Mouse (Mus musculus): ENCODE measurements around the gene Zfp157.
A peak's percentile ranks its signal among the peaks of the same experiment; 100 is the strongest.
"Not testable (repeated sequence)": the region's sequence is repeated elsewhere in the genome, so short reads cannot be mapped to it uniquely, and the experiment has no call there.

The Zfp157 gene

GRCm38 (mm10) chr5:138441286-138442194, at the start of gene Zfp157:
TSS of gene Zfp157 (plus strand) at chr5:138441468.
- peaks cover 36% of the 10 kb centered on the region for H3K36me3 ChIP-seq (ENCODE audit: insufficient read depth, low read length)

DNA sequence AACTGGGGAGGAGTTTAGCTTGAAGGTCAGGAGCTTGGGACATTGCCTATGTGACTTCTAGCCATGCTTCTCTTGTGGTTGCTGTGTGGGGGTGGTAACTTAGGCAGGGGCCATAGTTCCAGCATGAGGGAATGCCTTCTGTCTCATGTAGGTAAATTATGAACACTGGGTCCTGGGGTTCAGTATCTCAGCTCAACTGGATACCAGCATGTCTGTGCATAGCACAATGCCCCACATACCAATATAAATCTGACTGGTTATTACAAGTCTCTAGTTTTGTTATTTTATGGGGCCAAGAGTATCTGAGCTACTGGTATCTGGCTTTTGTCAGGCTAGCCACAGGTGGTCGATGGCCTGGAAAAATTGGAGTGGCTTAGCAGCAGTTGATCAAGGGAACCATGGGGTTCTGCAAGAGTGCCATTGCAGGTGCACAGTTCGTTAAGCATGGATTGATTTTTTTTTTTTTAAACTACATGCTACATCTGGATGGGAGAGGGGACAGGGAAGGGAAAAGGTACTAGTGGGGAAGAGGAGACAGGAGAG, 43.4 kb upstream of the Zfp157 start:
- Histone ChIP-seq H3K9me3 (ENCODE audit: low read length) (no peaks in the 10 kb centered on the region), H3K4me1 (replicated peaks; ENCODE audit: low read depth, low read length) (peaks cover 10% of the 10 kb centered on the region), H3K27me3 (ENCODE audit: insufficient read depth, low read length) (no peaks in the 10 kb centered on the region), H3K36me3 (ENCODE audit: insufficient read depth, low read length) (no peaks in the 10 kb centered on the region), H3K4me3 (replicated peaks; ENCODE audit: low read length) (no peak overlapping the region)
- no peak for TF ChIP-seq NANOG (IDR thresholded peaks at IDR 0.05; ENCODE audit: borderline replicate concordance, low read length)
- TF ChIP-seq POU5F1 (IDR thresholded peaks at IDR 0.05; ENCODE audit: borderline replicate concordance, low read length): no peak
- TF ChIP-seq CTCF (conservative IDR thresholded peaks at IDR 0.05; ENCODE audit: low read length): no peak

More at GRCm38 (mm10) chr5:138441286-138442194, at the start of gene Zfp157:
- peaks cover 21% of the 10 kb centered on the region for H3K4me1 ChIP-seq (replicated peaks; ENCODE audit: low read depth, low read length)
- H3K9me3 ChIP-seq (ENCODE audit: low read length): no peaks in the 10 kb centered on the region
- no peak for TF ChIP-seq POU5F1 (IDR thresholded peaks at IDR 0.05; ENCODE audit: borderline replicate concordance, low read length)
- no peaks in the 10 kb centered on the region for H3K27me3 ChIP-seq (ENCODE audit: insufficient read depth, low read length)
- peak within 1 kb of the TSS; percentile 98 for H3K4me3 ChIP-seq (replicated peaks; ENCODE audit: low read length)

DNA sequence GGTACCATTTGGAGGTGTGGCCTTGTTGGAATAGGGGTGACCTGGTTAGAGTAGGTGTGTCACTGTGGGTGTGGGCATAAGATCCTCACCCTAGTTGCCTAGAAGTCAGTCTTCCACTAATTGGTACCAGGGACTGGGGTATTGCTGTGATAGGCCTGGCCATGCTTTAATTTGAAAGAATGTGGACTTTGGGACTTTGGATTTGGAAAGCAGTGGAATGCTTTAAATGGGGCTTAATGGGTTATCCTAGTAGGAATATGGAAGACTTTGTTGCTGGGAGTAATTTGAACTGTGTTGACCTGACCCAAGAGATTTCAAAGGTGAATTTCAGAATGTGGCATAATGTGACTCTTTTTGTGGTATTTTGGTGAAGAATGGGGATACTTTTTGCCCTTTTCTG, 40.8 kb upstream of the Zfp157 start:
- H3K4me3 ChIP-seq (replicated peaks; ENCODE audit: low read length); H3K36me3 ChIP-seq (ENCODE audit: insufficient read depth, low read length); H3K27me3 ChIP-seq (ENCODE audit: insufficient read depth, low read length); H3K9me3 ChIP-seq (ENCODE audit: low read length): not testable (repeated sequence)
- peaks cover 10% of the 10 kb centered on the region for H3K4me1 ChIP-seq (replicated peaks; ENCODE audit: low read depth, low read length)

DNA sequence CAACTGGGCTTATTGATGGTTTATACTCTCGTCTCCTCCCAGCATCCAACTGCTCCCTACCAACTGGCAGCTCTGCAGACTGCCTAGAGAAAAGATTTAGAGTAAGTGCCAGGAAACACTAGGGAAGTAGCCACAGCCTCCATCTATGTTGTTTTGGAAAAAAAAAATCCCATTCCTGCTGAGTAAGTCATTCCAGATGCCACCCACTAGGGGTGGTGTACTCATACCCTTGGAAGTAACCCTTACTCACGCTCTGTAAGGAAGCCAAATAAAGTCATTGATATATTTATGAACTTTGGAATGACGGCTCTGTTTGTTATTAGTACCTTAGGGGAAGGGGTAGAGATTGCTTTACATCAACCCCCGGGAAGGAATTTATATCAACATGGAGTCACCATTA, 17.1 kb downstream of the Zfp157 start:
- Histone ChIP-seq H3K36me3 (ENCODE audit: insufficient read depth, low read length) (peaks cover 52% of the 10 kb centered on the region), H3K27me3 (ENCODE audit: insufficient read depth, low read length) (no peaks in the 10 kb centered on the region), H3K4me3 (replicated peaks; ENCODE audit: low read length) (no peak overlapping the region), H3K9me3 (ENCODE audit: low read length) (no peaks in the 10 kb centered on the region), H3K4me1 (replicated peaks; ENCODE audit: low read depth, low read length) (peaks cover 5% of the 10 kb centered on the region)
- TF ChIP-seq CTCF (conservative IDR thresholded peaks at IDR 0.05; ENCODE audit: low read length): peak; percentile 29
- TF ChIP-seq NANOG (IDR thresholded peaks at IDR 0.05; ENCODE audit: borderline replicate concordance, low read length): no peak

DNA sequence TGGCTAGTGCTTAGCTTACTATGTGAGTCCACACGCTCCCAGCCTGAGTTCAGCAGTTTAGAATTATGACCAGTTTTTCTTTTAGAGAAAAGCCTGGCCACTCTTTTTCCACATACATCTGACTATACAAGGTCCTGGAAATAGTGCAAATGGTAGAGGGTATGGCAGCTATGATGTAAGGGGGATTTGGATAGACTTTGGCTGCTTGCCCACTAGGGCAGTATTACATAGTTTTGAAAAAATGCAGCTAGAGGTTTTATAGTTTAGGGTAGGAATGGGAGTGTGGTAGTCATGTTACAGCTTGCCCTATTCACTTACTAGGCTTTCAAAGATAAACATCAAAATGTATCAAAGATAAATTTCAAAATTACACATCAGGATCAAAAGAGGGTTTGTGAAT, 17.8 kb downstream of the Zfp157 start:
- Histone ChIP-seq H3K4me1 (replicated peaks; ENCODE audit: low read depth, low read length) (peaks cover 7% of the 10 kb centered on the region), H3K4me3 (replicated peaks; ENCODE audit: low read length) (no peak overlapping the region), H3K27me3 (ENCODE audit: insufficient read depth, low read length) (no peaks in the 10 kb centered on the region), H3K36me3 (ENCODE audit: insufficient read depth, low read length) (peaks cover 46% of the 10 kb centered on the region), H3K9me3 (ENCODE audit: low read length) (no peaks in the 10 kb centered on the region)
- TF ChIP-seq CTCF (conservative IDR thresholded peaks at IDR 0.05; ENCODE audit: low read length): no peak
- TF ChIP-seq POU5F1 (IDR thresholded peaks at IDR 0.05; ENCODE audit: borderline replicate concordance, low read length): no peak
- no peak for TF ChIP-seq NANOG (IDR thresholded peaks at IDR 0.05; ENCODE audit: borderline replicate concordance, low read length)

- H3K9me3 ChIP-seq (ENCODE audit: low read length): peaks cover 6% of the 10 kb centered on the region
- TF ChIP-seq NANOG (IDR thresholded peaks at IDR 0.05; ENCODE audit: borderline replicate concordance, low read length) (no peak), CTCF (conservative IDR thresholded peaks at IDR 0.05; ENCODE audit: low read length) (peak; percentile 83)
- H3K27me3 ChIP-seq (ENCODE audit: insufficient read depth, low read length): no peaks in the 10 kb centered on the region
- no peaks in the 10 kb centered on the region for H3K4me1 ChIP-seq (replicated peaks; ENCODE audit: low read depth, low read length)
- H3K36me3 ChIP-seq (ENCODE audit: insufficient read depth, low read length): no peaks in the 10 kb centered on the region
- no peak overlapping the region for H3K4me3 ChIP-seq (replicated peaks; ENCODE audit: low read length)
These were observed 32.3 kb downstream of the Zfp157 start for GRCm38 (mm10) chr5:138473601-138474000.

GRCm38 (mm10) chr5:138504548-138504947, 63.3 kb downstream of the Zfp157 start:
- not testable (repeated sequence) for H3K9me3 ChIP-seq (ENCODE audit: low read length); H3K36me3 ChIP-seq (ENCODE audit: insufficient read depth, low read length); H3K4me3 ChIP-seq (replicated peaks; ENCODE audit: low read length); H3K4me1 ChIP-seq (replicated peaks; ENCODE audit: low read depth, low read length); H3K27me3 ChIP-seq (ENCODE audit: insufficient read depth, low read length)
